Mouse (Mus musculus): ENCODE results near the gene Crabp1. TPM values are rescaled to one million over a fixed set of nuclear protein-coding genes. Genes with fewer than 3 reads are reported as not detected.

The Crabp1 gene
- total and polyA plus RNA-seq, 3 experiments: not detected

GRCm38 (mm10) chr9:54807761-54808160 is 43.2 kb downstream of the Crabp1 start:
- TF ChIP-seq KAT2A (conservative IDR thresholded peaks at IDR 0.05; ENCODE audit: low read depth, low read length) (no peak), TCF12 (IDR thresholded peaks at IDR 0.05; ENCODE audit: low read depth, low read length) (no peak), CHD2 (IDR thresholded peaks at IDR 0.05; ENCODE audit: low read length) (no peak), MAX (IDR thresholded peaks at IDR 0.05; ENCODE audit: low read length) (no peak), JUND (IDR thresholded peaks at IDR 0.05; ENCODE audit: low read depth, low read length) (no peak), ZMIZ1 (IDR thresholded peaks at IDR 0.05; ENCODE audit: low read depth, low read length) (no peak)
- Histone ChIP-seq H3K27ac (ENCODE audit: control insufficient read depth, low read depth, low read length) (no peak overlapping the region), H3K4me3 (ENCODE audit: control insufficient read depth in 1 of 2, insufficient read depth in 1 of 2, low read depth in 2 of 2, low read length in 2 of 2) (no peak overlapping the region), H3K4me1 (ENCODE audit: control insufficient read depth in 1 of 2, insufficient read depth in 2 of 2, low read length in 2 of 2) (no peaks in the 10 kb centered on the region), H3K27me3 (ENCODE audit: control insufficient read depth in 1 of 2, insufficient read depth in 2 of 2, low read length in 2 of 2) (peaks cover 0 to 5% of the 10 kb centered on the region in 2 experiments; a peak in 3 of 4 replicates), H3K9ac (ENCODE audit: control insufficient read depth, low read depth, low read length, poor library complexity, severe bottlenecking) (no peak overlapping the region), H3K9me3 (replicated peaks; ENCODE audit: insufficient read depth, low read length) (no peaks in the 10 kb centered on the region), H3K36me3 (ENCODE audit: control insufficient read depth in 1 of 2, insufficient read depth in 2 of 2, low read length in 2 of 2) (no peaks in the 10 kb centered on the region), H3K79me2 (ENCODE audit: control insufficient read depth, insufficient read depth, low read length, poor library complexity) (no peaks in the 10 kb centered on the region)
- no peak for DNase-seq (ENCODE audit: low read depth, low spot score)

DNA sequence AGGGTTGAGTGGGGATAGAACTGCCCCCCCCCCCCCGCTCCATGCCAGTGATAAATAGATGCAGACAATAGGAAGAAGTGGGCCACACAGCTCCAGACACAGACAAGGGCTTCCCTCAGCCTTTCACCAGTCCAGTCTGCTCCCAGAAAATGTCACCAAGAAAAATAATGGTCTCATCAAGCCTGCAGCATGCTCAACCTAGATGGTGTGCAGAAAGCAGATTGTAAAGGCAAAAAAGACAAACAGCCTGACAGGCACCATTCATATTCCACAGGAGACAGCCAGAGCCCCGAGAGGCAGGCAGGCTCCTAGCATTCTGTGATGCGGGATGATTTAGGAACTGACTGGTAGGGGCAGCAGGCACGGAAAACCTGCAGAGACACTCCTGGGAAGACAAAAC is 45.4 kb downstream of the Crabp1 start:
- H3K27ac ChIP-seq (ENCODE audit: control insufficient read depth, low read depth, low read length): no peak overlapping the region
- TF ChIP-seq CHD2 (IDR thresholded peaks at IDR 0.05; ENCODE audit: low read length) (no peak), UBTF (IDR thresholded peaks at IDR 0.05; ENCODE audit: borderline replicate concordance, insufficient read depth, low read depth, low read length) (no peak), RAD21 (IDR thresholded peaks at IDR 0.05; ENCODE audit: low read depth, low read length) (no peak), MXI1 (IDR thresholded peaks at IDR 0.05; ENCODE audit: low read depth, low read length) (no peak), EP300 (IDR thresholded peaks at IDR 0.05; ENCODE audit: low read depth in 1 of 2, low read length in 2 of 2) (no peak), ZKSCAN1 (IDR thresholded peaks at IDR 0.05; ENCODE audit: low read depth, low read length) (no peak), MAZ (IDR thresholded peaks at IDR 0.05; ENCODE audit: low read depth, low read length) (no peak), E2F4 (IDR thresholded peaks at IDR 0.05; ENCODE audit: borderline replicate concordance, low read depth, low read length) (no peak), USF1 (IDR thresholded peaks at IDR 0.05; ENCODE audit: low read depth, low read length) (no peak), GATA1 (IDR thresholded peaks at IDR 0.05; ENCODE audit: low read depth, low read length) (no peak), MYC (IDR thresholded peaks at IDR 0.05; ENCODE audit: low read depth, low read length) (no peak), BHLHE40 (IDR thresholded peaks at IDR 0.05; ENCODE audit: borderline replicate concordance, low read depth, low read length) (no peak), ELF1 (IDR thresholded peaks at IDR 0.05; ENCODE audit: low read depth, low read length) (no peak), TBP (IDR thresholded peaks at IDR 0.05; ENCODE audit: low read depth, low read length) (no peak)
- no peaks in the 10 kb centered on the region for H3K9me3 ChIP-seq (replicated peaks; ENCODE audit: insufficient read depth, low read length)
- H3K36me3 ChIP-seq (ENCODE audit: control insufficient read depth in 1 of 2, insufficient read depth in 2 of 2, low read length in 2 of 2): no peaks in the 10 kb centered on the region
- no peak overlapping the region for H3K4me3 ChIP-seq (ENCODE audit: control insufficient read depth in 1 of 2, insufficient read depth in 1 of 2, low read depth in 2 of 2, low read length in 2 of 2)
- no peak for DNase-seq (ENCODE audit: low read depth, low spot score)
- H3K4me1 ChIP-seq (ENCODE audit: control insufficient read depth in 1 of 2, insufficient read depth in 2 of 2, low read length in 2 of 2): no peaks in the 10 kb centered on the region
- peaks cover 2 to 5% of the 10 kb centered on the region in 2 experiments; a peak in 3 of 4 replicates for H3K27me3 ChIP-seq (ENCODE audit: control insufficient read depth in 1 of 2, insufficient read depth in 2 of 2, low read length in 2 of 2)
- H3K9ac ChIP-seq (ENCODE audit: control insufficient read depth, low read depth, low read length, poor library complexity, severe bottlenecking): no peak overlapping the region
- H3K79me2 ChIP-seq (ENCODE audit: control insufficient read depth, insufficient read depth, low read length, poor library complexity): no peaks in the 10 kb centered on the region

Data from MEL (cell line).